Mouse (Mus musculus) spleen, postnatal 14 days (tissue): Measurements from ENCODE around the gene Prkce.
"Not testable (repeated sequence)": the region's sequence is repeated elsewhere in the genome, so short reads cannot be mapped to it uniquely, and the experiment has no call there.

Experiments
- DNase-seq, 2 experiments: peaks; one replicate each; pipeline ENCODE4 v3.0.0; 2021 to 2022; ENCODE audit warnings: low spot score in 2 of 2

Gene Prkce

DNA sequence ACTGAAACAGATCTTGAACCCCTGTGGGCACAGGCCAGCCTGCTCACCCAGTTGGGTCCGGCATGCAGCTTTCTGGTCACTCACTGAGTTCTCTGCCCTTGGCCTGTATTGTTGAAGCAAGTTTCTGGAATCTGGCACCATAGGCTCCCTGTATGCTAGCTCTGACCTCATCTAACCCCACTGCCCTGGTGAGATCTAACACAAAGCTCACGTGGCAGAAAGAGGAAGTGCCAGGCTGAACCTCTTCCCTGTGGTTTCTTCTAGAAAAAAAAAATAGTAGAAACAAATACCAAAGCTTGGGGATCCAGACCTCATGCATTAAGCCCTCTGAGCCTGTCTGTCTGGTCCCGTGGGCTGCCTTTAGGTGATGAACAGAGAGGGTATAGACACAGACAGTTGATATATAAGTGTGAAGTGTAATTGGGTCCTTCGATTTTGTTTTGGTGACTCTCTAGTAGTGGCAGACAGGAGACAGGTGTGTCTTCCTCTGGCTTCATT is 279.6 kb downstream of the Prkce start:
- peak in 1 of 2 experiments; percentile 24 for DNase-seq

DNA sequence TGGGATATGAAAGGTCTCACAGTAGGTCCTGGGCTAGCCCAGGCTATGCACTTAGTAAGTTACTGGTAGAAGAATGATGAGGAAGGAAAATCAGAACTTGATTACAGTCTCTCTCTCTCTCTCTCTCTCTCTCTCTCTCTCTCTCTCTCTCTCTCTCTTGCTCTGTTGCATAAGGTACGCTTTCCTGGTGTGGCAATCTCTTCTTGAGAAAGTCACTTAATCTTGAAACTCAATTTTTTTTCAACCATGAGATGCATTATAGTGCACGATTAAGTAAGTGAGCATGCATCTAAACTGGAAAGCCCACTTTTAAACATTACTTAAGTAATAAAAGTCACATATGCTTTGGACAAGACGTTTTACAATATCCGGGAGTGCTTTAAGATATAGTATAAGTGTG is 285.3 kb downstream of the Prkce start:
- no peak for DNase-seq

DNA sequence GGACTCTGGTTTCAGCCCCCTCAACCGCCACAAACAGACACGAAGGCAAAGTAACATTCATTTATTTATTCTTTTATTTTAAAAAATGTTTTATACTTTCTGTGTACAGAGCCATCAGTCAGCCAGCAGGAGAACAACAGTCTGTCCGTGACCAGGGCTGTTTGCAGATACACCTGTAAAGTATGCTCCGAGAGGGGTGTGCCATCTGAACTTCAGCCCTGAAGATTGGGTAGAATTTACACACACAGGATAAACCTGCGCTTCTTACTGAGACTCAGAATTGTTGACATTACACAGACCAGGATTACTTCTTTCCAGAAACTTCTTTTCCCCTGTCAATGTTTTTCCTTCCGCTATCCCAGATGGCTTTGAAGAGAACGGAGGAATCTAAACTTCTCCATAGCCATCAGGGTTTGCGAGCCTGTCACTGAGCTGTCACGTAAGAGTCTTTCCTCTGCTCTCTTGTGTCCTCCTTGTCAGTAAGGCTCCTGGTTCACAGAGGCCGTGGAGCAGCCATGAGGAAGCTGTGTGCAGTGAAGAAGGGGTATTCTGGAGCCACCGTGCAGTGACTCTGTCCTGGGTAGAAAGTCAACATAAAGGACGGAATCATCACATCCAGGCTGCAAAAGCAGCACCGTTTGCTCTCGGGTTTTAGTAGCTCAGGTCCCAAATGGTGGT is 286.2 kb downstream of the Prkce start:
- no peak for DNase-seq

DNA sequence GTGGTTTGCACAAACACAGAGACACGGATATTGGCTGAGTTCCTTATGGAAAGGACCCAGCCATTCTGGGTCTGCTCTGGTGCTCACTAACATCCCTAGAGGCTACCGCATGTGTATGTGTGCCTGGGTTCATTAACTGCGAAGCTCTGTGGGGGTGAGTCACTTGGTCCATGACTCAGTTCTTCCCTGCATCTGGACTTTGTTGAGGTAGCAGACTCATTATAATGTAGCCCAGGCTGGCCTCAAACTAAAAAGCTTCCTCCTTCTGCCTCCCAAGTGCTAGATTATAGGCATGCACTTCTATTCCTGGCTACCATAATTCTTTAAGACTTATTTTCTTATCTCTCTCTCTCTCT is 286.7 kb downstream of the Prkce start:
- no peak for DNase-seq

DNA sequence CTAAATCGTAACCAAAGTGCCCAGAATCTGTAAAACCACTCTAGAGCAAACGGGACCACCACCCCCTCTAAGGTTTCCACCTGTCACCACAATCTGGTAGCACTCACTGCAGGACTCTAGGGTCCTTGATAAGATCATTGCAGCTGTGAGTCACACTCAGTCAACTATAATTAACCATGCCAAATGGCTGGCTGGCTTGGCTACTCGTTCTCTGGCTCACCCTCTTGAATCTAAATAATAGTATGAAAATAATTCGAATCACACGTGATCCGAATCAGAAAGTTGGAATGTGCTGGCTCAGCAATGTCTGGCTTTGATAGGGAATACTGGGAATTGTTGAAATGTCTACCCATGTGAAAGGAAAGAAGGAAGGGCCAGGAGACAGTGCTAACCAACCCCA is 288.9 kb downstream of the Prkce start:
- DNase-seq = no peak

DNA sequence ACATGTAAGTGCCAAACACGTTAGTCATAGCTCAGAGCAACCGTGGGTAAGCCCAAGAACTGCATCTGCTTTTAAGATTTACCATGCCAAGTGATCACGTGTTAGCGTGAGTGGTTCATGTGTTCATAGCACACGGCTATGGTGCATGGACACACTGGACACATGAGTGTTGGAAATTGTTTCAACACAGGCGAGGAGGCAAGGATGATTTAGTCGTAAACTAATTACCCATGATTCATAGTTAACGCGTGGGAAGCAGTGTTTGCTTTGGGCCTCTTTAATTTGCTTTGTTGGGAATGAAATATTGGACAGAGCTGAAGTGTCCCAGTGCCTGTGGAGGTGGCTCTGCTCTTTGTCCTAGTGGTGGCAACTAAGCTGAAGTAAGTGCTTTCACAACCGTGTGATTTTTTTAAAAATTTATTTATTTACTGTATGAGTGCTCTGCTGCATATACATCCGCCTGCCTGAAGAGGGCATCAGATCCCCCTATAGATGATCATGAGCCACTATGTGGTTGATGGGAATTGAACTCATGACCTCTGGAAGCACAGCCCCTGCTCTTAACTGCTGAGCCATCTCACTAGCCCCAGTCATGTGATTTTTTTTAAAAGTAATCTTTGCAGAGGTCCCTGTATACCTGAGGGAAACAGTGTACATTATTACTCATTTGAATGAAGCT is 290.9 kb downstream of the Prkce start:
- no peak for DNase-seq

DNA sequence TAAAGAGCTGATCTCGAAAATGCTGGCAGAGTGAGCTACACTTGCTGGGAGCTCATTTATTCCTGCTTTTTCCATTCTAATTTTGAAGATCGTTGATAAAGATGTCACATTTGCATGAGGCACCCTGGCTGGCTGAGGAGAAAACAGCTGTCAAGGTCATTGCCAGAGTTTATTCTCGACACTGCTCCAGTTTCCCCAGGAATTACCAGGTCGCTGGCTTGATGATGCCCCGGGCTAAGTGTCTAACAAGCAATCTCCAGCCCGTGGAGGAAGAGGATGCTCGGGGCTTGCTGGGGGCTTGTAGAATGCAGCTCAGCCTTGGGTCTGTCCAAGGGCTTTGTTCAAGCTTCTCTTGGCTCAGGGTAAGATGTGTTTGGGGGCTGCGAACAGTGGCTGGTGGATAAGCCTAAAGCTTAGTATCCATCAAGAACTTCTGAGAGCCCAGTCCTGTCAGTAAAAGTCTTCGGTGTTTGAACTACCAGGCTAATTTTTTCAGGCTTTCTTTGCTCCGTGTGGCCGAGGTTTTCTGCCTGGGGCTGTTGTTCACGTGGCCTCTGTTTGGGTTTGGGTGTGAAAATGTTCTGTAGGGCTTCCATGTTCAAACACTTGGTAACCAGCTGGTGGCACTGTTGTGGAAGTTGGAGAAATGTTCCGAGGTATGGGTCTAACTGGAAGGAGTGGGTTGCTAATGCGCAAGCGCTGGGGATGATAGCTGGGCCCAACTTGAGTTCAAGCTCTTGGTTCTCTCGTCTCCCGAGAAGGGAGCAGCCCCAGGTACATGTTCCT is 293.3 kb downstream of the Prkce start:
- DNase-seq = no peak

DNA sequence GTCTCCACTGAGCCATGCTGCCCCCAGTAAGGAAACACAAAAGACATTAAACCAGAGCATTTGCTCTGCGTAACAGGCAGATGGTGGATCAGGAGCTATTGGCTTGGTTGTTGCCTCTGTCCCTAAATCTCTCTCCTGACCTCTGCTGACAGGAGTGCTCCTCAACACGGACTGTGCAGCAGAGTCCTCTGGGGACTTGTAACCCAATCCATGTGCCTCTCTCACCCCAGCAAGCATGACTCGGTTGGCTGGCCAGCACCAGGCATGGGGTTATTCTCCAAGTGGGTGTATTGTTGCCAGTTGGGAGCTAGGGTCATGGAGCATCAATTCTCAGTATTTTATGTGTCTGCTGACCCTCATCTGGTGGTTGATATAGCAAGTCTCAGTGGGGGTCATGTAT is 295.8 kb downstream of the Prkce start:
- no peak for DNase-seq

DNA sequence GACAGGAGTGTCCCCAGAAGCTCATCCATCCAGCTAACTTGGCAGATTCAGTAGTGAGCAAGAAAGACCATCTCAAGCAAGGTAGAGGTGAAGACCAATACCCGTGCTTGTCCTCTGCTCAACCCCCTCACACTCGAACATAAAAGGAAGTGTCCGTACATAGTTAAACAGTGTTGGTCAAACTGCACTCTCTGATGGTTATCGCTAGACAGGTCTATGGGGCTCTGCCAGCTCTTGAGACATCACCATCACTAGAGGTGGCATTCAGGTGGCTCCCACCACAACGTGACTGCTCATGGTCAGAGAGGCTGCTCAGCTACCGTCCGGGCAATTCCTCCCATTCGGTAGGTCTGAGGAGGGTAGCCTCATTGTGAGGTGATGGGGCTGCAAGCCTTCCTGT is 296.6 kb downstream of the Prkce start:
- no peak for DNase-seq

DNA sequence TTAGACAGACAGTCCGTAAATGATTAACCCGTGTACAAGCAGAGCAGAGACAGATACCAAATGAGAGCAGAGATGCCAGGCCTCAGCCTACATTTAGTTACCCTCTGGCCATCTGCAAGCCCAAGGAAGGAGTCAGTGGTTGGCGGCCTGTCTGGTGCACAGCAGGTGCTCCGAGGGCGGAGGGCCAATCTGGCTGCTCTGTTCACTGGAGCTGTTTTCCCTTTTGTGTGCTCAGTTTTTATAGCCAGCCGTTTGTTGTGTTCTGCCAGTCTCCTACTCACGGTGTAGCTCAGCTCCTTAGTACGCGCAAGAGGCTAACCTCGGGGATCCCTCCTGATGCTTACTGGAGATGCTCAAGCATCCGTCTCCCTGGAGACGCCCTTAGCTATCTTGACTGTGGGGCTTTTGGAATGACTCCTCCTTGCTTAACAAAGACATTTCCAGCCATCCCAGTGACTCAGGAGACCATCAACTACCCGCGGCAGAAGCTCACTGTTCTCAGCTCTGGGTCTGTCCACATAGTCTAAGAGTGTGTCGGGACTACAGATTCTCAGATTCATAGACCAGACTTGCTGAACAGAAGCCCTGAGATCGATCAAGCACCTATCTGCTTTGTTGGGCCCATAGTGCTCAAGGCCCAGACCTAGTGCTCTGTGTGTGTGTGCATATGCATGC is 297.2 kb downstream of the Prkce start:
- no peak for DNase-seq

DNA sequence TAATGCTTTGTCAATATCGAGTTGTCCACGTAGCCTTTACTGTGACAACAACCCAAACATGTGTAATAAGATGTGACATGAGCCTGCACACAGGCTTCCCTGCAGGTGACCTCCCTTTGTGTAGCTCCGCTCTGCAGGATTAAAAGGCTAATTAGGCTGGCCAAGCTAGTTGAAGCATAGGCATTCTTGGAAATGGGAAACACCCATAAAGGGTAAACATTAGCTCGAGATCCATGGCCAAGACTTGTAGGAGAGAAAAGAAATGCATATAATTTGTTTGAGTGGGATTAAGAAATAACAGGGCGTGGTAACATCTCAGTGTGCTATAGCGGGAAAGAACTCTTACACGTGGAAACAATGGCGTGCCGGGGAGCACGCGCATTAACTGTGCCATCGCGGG is 298.3 kb downstream of the Prkce start:
- DNase-seq = no peak

DNA sequence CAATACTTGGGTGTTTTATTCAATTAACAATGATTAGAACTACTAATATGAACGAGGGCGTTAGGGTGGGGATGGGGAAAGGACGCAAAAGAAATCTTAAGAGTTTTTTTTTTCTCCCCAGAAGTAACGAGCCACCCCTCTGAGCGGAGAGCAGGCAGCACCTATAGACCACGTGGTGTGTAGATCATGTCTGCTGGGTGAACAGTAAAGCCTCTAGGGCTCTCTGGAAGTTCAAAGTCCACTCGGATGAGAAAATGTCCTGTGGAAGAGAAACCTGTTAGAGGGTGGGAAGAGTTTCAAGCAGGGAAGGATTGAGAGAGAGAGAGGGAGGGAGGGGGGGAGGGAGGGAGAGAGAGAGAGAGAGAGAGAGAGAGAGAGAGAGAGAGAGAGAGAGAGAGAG is 298.8 kb downstream of the Prkce start:
- DNase-seq = no peak

DNA sequence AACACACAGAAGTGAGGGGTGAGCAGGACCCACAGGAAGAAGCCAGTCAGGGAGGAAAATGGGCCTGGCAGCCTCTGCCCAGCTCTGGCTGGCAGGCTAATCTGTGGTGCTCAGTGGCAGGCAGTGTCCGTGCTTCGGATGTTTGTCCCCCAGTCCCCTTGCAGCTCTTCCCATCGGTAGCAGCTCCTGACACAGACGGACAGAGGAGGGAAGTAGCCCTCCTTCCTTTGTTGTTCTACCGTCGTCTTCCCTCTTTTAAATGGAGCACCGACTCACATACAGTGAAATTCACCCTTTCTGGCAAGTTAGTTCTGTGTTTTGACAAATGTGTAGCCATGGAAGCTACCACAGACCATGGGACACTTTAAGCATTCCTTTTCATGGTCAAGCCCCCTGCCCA is 299.3 kb downstream of the Prkce start:
- no peak for DNase-seq

DNA sequence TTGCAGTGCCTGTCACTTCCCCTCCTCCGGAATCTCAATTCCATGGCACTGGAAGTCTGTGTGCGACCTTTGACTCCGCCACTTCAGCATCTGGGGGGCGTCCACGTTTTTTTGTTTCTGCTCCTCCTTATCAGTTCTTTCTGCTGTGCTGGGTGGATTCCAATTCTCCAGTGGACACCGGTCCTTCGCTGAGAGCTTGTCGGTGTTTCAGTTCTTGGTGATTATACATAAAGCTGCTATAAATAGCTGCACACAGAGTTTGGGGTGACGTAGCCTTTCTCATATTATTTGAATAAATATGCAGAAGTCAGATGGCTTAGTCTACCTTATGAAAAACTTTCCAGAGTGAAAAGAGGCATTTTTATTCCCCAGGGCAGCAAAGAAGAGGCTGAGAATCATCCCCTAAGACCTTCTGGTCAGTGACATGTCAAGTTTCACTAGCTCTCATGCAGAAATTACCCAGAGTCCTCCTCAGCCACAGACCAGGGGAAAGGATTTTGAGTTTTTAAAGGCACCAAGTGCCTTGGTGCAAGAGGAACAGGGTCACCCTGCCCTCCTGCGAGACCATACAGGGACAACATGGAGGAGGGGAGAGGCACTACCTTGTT is 299.8 kb downstream of the Prkce start:
- no peak for DNase-seq

DNA sequence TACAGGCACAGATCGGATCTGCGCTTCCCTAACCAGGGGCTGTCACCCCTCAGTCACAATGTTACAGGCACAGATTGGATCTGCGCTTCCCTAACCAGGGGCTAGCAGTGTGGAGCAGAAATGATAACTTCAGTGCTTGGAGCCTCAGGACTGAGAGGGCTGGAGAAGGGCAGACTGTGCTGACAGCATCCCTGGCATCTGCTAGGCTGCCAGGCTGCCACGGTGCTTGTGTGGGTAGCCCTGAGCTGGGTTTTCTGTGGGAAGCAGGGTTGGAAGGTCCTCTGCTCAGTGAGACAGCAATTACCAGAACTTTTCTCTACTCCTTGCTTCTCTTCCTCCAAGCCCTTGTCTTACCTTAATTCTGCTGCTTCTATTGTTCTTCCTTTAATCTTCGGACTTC is 300.4 kb downstream of the Prkce start:
- no peak for DNase-seq

DNA sequence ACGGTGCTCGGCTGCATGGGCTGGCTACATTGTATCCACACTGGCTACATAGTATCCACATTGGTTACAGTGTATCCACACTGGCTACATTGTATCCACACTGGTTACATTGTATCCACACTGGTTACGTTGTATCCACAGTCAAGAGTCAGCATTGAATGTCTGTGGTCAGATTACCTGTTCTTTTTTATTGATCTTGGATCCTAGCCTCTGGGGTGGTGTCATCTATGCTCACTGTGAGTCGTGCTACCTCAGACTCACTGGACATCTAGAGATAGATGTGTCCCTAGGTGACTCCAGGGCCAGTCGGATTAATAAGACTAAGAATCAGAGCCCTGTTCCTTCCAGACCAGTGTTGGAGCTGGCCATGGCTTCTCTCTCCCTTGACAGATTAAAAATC is 302.6 kb downstream of the Prkce start:
- no peak for DNase-seq

DNA sequence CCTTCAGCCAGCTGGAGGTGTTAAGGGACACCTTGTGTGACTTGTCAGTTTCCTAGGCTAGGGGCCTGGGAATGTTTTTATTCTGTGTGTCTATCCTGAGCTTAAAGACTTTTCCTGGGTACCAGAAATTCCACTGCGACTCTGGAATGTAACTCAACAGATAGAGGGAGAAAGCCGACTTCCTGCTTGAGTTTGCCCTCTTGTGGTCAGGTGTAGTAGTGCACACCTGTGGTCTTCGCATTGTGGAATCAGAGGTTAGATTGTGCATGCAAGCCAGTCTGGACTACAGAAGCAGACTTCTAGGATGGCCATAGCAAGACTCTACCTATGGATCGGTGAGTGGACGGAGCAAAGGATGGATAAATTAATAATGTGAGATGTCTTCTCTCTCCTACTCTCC is 304.1 kb downstream of the Prkce start:
- DNase-seq = peak in 1 of 2 experiments; percentile 43

DNA sequence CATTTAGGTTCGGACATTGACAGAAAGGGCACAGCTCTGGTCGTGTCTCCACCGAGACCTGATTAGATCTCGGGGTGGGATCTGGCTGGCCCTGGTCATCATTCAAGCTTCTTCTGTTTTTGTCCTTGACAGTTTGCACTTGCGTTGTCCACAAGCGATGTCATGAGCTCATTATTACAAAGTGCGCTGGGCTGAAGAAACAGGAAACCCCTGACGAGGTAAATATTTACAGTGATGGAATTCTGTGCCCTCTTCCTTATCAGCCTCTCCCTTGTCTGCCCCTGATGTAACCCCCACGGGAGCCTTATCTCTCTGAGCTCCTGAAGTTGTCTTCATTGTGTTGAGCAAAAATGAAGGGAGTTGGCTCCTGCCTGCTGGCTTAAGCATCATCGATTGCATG is 309.1 kb downstream of the Prkce start:
- DNase-seq = no peak

DNA sequence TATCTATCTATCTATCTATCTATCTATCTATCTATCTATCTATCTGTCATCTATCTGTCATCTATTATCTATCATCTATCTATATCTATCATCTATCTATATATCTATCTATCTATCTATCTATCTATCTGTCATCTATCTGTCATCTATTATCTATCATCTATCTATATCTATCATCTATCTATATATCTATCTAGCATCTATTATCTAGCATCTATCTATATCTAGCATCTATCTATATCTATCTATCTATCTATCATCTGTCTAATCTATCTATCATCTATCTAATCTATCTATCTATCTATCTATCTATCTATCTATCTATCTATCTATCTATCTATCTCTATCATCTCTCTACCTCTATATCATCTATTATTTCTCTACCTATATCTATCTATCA is 309.8 kb downstream of the Prkce start:
- not testable (repeated sequence) for DNase-seq

DNA sequence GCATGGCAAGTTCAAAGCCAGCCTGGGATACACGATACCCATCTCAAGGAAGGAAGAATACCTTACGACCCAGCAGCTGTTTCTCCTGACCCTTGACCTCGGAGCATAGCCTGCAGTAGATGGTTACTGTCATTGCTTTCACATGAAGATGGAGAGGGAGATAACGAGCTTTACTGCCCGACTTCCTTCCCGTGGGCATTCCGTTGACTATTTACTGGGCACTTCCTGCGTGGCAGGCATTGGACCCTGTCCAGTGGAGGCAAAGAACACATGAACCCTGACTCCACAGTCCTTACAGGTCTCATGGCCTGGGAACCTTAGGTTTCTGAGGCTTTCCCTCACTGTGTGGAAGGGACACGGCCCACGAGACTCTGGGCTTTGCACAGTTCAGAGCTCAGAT is 311.8 kb downstream of the Prkce start:
- DNase-seq = no peak

DNA sequence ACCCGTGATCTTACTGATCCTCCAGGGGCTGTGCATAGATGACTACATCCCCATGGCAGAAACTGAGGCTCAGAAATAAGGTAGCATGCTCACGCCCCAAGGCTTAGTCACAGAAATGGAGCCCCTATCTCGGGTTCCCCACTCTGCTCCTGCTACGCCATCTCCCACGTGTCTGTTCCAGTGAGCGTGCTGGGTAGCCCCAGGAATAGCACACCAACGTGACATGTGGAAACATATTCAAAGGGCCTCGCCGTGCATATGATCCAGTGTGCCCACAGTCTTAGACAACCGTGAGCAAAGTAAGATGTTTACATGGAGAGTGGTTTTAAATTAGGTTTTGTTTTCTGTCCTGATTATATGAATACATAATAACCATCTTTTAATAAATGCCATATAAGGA is 315.1 kb downstream of the Prkce start:
- no peak for DNase-seq
